Mouse (Mus musculus) G1E (cell line): ENCODE measurements around the gene Mtif3. TPM values are rescaled to one million over a fixed set of nuclear protein-coding genes. Genes with fewer than 3 reads are reported as not detected.

ENCODE experiments used
- ATAC-seq: 2 replicates; pipeline ENCODE4 v1.8.0; 2016; ENCODE audit warnings: mild to moderate bottlenecking; ENCODE audit not compliant: insufficient number of reproducible peaks, poor library complexity, low FRiP score, severe bottlenecking; ENCODE audit errors: extremely low read depth
- DNase-seq: peaks from one replicate; pipeline ENCODE4 v3.0.0; 2012; ENCODE audit warnings: low spot score
- H3K27me3 ChIP-seq: 2 replicates; pipeline ENCODE4 v1.6.1; 2012; ENCODE audit warnings: mild to moderate bottlenecking, low read length, inconsistent platforms; ENCODE audit not compliant: insufficient read depth
- H3K36me3 ChIP-seq: replicated peaks from 2 replicates; pipeline ENCODE3; 2012; ENCODE audit warnings: mild to moderate bottlenecking, inconsistent platforms
- H3K4me1 ChIP-seq: 2 replicates; pipeline ENCODE4 v1.6.1; 2012; ENCODE audit warnings: low read depth, low read length, inconsistent platforms, mixed read lengths; ENCODE audit not compliant: insufficient read depth
- H3K4me3 ChIP-seq: 2 replicates; pipeline ENCODE4 v1.5.1; 2012; ENCODE audit warnings: low read depth, mild to moderate bottlenecking, inconsistent platforms, low read length, moderate library complexity, mixed read lengths
- H3K9me3 ChIP-seq: replicated peaks from 2 replicates; pipeline ENCODE4 v1.6.1; 2012; ENCODE audit warnings: inconsistent platforms
- CTCF ChIP-seq: IDR thresholded peaks from 2 replicates; pipeline ENCODE4 v1.5.1; 2012; ENCODE audit warnings: low read depth, low read length, inconsistent platforms, mixed read lengths
- GATA1 ChIP-seq: IDR thresholded peaks from 2 replicates; pipeline ENCODE4 v1.6.1; 2012; ENCODE audit warnings: borderline replicate concordance, low read length, inconsistent platforms, mixed read lengths
- GATA2 ChIP-seq: IDR thresholded peaks from 2 replicates; pipeline ENCODE4 v1.6.1; 2012; ENCODE audit warnings: low read depth, low read length, inconsistent platforms, borderline replicate concordance
- POLR2AphosphoS5 ChIP-seq: IDR thresholded peaks from 2 replicates; pipeline ENCODE4 v1.6.1; 2012; ENCODE audit warnings: low read depth, low read length, inconsistent platforms; ENCODE audit not compliant: insufficient replicate concordance
- TAL1 ChIP-seq: conservative IDR thresholded peaks from 2 replicates; pipeline ENCODE4 v1.6.1; 2012; ENCODE audit warnings: low read depth, low read length, inconsistent platforms, mixed read lengths
- polyA plus RNA-seq: library from polyadenylated mRNA; stranded (reverse); fragments of >175 nt; gene quantifications from 2 replicates; pipeline ENCODE4 v1.2.3, GENCODE M21; 2012
- total RNA-seq, 2 experiments: library from RNA; stranded (forward) in 1 of 2; stranded (reverse) in 1 of 2; fragments of 200-1000 nt in 1 of 2; fragments of >200 nt in 1 of 2; fragmentation: Nextera tagmentation in 1 of 2; gene quantifications; 2 replicates each; pipeline ENCODE4 v1.2.3; 2014 to 2017

Mtif3 gene
- total and polyA plus RNA-seq, 3 experiments = 7.6 to 28.9 (median 14.4) TPM

GRCm38 (mm10) chr5:146974781-146975123 lies 11.2 kb upstream of the Mtif3 start:
- Histone ChIP-seq H3K27me3 (peaks cover 20% of the 10 kb centered on the region), H3K4me1 (no peaks in the 10 kb centered on the region), H3K9me3 (no peaks in the 10 kb centered on the region), H3K4me3 (no peak overlapping the region), H3K36me3 (no peaks in the 10 kb centered on the region)
- no peak for ATAC-seq
- TF ChIP-seq CTCF = no peak
- TF ChIP-seq POLR2AphosphoS5 = no peak
- TF ChIP-seq GATA2 = no peak
- no peak for TF ChIP-seq GATA1
- DNase-seq = no peak

- Histone ChIP-seq H3K36me3 (no peaks in the 10 kb centered on the region), H3K9me3 (no peaks in the 10 kb centered on the region), H3K4me3 (no peak overlapping the region), H3K27me3 (peaks cover 21% of the 10 kb centered on the region), H3K4me1 (no peaks in the 10 kb centered on the region)
- ATAC-seq = no peak
- TF ChIP-seq GATA1 (no peak), TAL1 (no peak), GATA2 (no peak), POLR2AphosphoS5 (no peak), CTCF (no peak)
- no peak for DNase-seq
Measured at GRCm38 (mm10) chr5:146973858-146974780, 10.5 kb upstream of the Mtif3 start.

- no peaks in the 10 kb centered on the region for H3K4me1 ChIP-seq
- no peaks in the 10 kb centered on the region for H3K9me3 ChIP-seq
- no peaks in the 10 kb centered on the region for H3K36me3 ChIP-seq
- DNase-seq (no peak), ATAC-seq (no peak)
- no peak overlapping the region for H3K4me3 ChIP-seq
- H3K27me3 ChIP-seq = peaks cover 26% of the 10 kb centered on the region
- no peak for TF ChIP-seq POLR2AphosphoS5
- TF ChIP-seq TAL1 = no peak
- TF ChIP-seq CTCF = no peak
- TF ChIP-seq GATA2 = no peak
- TF ChIP-seq GATA1 = no peak
Measured at GRCm38 (mm10) chr5:146973353-146973752, 9.8 kb upstream of the Mtif3 start.

GRCm38 (mm10) chr5:146971776-146972561 lies 8.4 kb upstream of the Mtif3 start:
- no peak overlapping the region for H3K4me3 ChIP-seq
- TF ChIP-seq POLR2AphosphoS5 (no peak), GATA1 (no peak), CTCF (no peak), TAL1 (no peak), GATA2 (no peak)
- H3K36me3 ChIP-seq = no peaks in the 10 kb centered on the region
- H3K9me3 ChIP-seq = no peaks in the 10 kb centered on the region
- DNase-seq = no peak
- H3K27me3 ChIP-seq = peaks cover 36% of the 10 kb centered on the region
- no peak for ATAC-seq
- H3K4me1 ChIP-seq = no peaks in the 10 kb centered on the region

GRCm38 (mm10) chr5:146968695-146969393 lies 5.2 kb upstream of the Mtif3 start:
- no peaks in the 10 kb centered on the region for H3K36me3 ChIP-seq
- ATAC-seq (no peak), DNase-seq (no peak)
- H3K4me1 ChIP-seq = peaks cover 4% of the 10 kb centered on the region
- H3K9me3 ChIP-seq = no peaks in the 10 kb centered on the region
- no peak overlapping the region for H3K4me3 ChIP-seq
- peaks cover 27% of the 10 kb centered on the region for H3K27me3 ChIP-seq
- TF ChIP-seq GATA1 = no peak
- no peak for TF ChIP-seq POLR2AphosphoS5
- no peak for TF ChIP-seq GATA2
- TF ChIP-seq CTCF = no peak
- TF ChIP-seq TAL1 = no peak

GRCm38 (mm10) chr5:146963937-146964278 lies 308 bp upstream of the Mtif3 start:
- peaks cover 13% of the 10 kb centered on the region for H3K27me3 ChIP-seq
- ATAC-seq (no peak), DNase-seq (no peak)
- H3K4me1 ChIP-seq = peaks cover 21% of the 10 kb centered on the region
- no peaks in the 10 kb centered on the region for H3K9me3 ChIP-seq
- peak overlapping the region; percentile 98 for H3K4me3 ChIP-seq
- peaks cover 31% of the 10 kb centered on the region for H3K36me3 ChIP-seq
- TF ChIP-seq GATA2 (no peak), POLR2AphosphoS5 (no peak), GATA1 (no peak), TAL1 (no peak), CTCF (no peak)
